Mouse (Mus musculus): Measurements from ENCODE around the gene Atrn.

Atrn gene

GRCm38 (mm10) chr2:131040854-131041825, 134.8 kb downstream of the Atrn start:
- no peak for DNase-seq (ENCODE audit: low spot score in 2 of 2)

- no peak for DNase-seq (ENCODE audit: low spot score in 2 of 2)
Observed at GRCm38 (mm10) chr2:131042988-131043387, 136.7 kb downstream of the Atrn start, which contains the start of gene Gfra4. Gene Gfra4, minus strand, starts transcription at chr2:131043088.

- DNase-seq (ENCODE audit: low spot score in 2 of 2) = no peak
Observed at GRCm38 (mm10) chr2:131044354-131044852, 138.1 kb downstream of the Atrn start.

- DNase-seq (ENCODE audit: low spot score in 2 of 2) = no peak
Observed at GRCm38 (mm10) chr2:131044989-131045720, 138.9 kb downstream of the Atrn start.

GRCm38 (mm10) chr2:131046025-131046424, 139.7 kb downstream of the Atrn start:
- no peak for DNase-seq (ENCODE audit: low spot score in 2 of 2)

GRCm38 (mm10) chr2:131052043-131052442, 145.7 kb downstream of the Atrn start:
- DNase-seq (ENCODE audit: low spot score in 2 of 2) = no peak

GRCm38 (mm10) chr2:131052862-131053418, 146.6 kb downstream of the Atrn start:
- DNase-seq (ENCODE audit: low spot score in 2 of 2) = no peak

- DNase-seq (ENCODE audit: low spot score in 2 of 2) = peak in 1 of 2 experiments; percentile 26
Observed at GRCm38 (mm10) chr2:131053851-131054645, 147.8 kb downstream of the Atrn start.

GRCm38 (mm10) chr2:131054646-131055264, 148.5 kb downstream of the Atrn start:
- DNase-seq (ENCODE audit: low spot score in 2 of 2) = no peak

- peak; percentile 24 to 68 for DNase-seq (ENCODE audit: low spot score in 2 of 2)
Observed at GRCm38 (mm10) chr2:131055631-131056030, 149.3 kb downstream of the Atrn start.

- no peak for DNase-seq (ENCODE audit: low spot score in 2 of 2)
Observed at GRCm38 (mm10) chr2:131056191-131056590, 149.9 kb downstream of the Atrn start.

- DNase-seq (ENCODE audit: low spot score in 2 of 2) = no peak
Observed at GRCm38 (mm10) chr2:131058672-131059071, 152.4 kb downstream of the Atrn start.

- DNase-seq (ENCODE audit: low spot score in 2 of 2) = no peak
Observed at GRCm38 (mm10) chr2:131059377-131059776, 153.1 kb downstream of the Atrn start.

GRCm38 (mm10) chr2:131059781-131060540, 153.7 kb downstream of the Atrn start:
- no peak for DNase-seq (ENCODE audit: low spot score in 2 of 2)

GRCm38 (mm10) chr2:131060784-131061183, 154.5 kb downstream of the Atrn start:
- no peak for DNase-seq (ENCODE audit: low spot score in 2 of 2)

GRCm38 (mm10) chr2:131061607-131062006, 155.3 kb downstream of the Atrn start:
- no peak for DNase-seq (ENCODE audit: low spot score in 2 of 2)

GRCm38 (mm10) chr2:131063404-131063864, 157.1 kb downstream of the Atrn start, which contains the start of gene Adam33:
Gene Adam33, minus strand, starts transcription at chr2:131063814.
- DNase-seq (ENCODE audit: low spot score in 2 of 2) = no peak

GRCm38 (mm10) chr2:131066342-131066741, 160.0 kb downstream of the Atrn start:
- DNase-seq (ENCODE audit: low spot score in 2 of 2) = no peak

- DNase-seq (ENCODE audit: low spot score in 2 of 2) = no peak
Observed at GRCm38 (mm10) chr2:131067481-131067880, 161.2 kb downstream of the Atrn start.

- DNase-seq (ENCODE audit: low spot score in 2 of 2) = no peak
Observed at GRCm38 (mm10) chr2:131072536-131072935, 166.2 kb downstream of the Atrn start.

Measured in thymus, postnatal 10 days (tissue).